Mouse (Mus musculus): Measurements from ENCODE around the gene Hoxa10. TPM values are rescaled to one million over a fixed set of nuclear protein-coding genes. Genes with fewer than 3 reads are reported as not detected.

Hoxa10 gene
- total RNA-seq, 2 experiments from 2014 or later, result 31.5 to 32.3 TPM

DNA sequence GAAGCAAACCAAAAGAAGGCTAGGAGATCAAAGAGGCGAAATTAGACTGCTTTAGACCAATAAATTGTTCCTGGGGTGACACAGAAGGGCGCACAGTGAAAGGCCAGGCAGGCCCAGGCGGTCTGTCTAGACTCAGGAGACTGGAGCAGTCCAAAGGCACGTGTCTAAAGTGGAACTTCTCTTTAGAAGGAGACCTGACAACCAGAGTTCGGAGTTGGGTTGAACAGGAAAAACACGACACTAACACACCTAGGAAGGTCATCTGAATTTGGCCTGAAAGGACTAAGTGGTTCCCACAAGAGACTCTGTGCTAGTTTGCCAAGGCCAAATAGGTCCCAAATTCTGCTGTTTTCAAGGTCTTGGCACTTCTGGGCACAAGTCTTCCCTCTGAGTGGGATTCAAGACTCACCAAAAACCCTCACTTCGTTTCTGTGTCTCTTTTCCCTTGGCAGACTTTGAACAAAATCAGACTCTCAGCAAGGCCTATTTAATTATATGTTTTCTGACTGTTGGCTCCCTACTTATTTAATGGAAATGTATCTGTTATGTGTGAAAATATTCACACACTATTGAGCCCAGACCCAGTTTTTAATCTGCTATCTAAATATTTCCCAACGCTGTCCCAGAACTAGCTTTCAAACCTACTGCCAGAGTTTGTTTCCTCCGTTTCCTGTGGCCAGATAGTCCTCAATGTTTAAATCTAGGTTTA is 21.3 kb downstream of the Hoxa10 start:
- no peak for DNase-seq (ENCODE audit: low spot score in 2 of 2)

DNA sequence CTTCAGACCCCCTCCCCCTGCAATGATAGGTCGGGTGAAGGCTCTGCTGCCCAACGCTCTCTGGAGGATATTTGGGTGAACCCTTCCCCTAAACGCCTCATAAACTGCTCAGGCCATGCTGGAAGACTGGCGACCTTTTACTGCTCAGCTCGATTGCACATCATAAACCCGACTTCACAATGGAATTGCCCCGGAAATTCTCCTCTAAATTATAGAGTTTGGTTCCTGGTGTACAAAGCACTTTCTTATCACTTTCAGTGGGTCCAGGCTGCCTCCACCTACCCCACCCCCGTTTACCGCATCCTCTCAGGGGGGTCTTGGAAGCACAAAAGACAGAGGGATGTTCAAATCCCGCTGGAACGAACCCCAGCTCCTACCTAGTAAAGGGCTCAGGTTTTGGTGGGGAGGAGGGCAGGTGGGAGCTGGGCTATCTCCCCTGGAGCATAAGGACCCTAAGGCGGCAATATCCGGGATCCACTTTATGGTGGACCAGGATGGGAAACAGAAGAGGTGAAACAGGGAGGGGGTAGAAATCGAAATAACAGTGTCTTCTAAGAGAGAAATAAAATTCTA is 21.9 kb downstream of the Hoxa10 start:
- DNase-seq (ENCODE audit: low spot score in 2 of 2), result no peak

DNA sequence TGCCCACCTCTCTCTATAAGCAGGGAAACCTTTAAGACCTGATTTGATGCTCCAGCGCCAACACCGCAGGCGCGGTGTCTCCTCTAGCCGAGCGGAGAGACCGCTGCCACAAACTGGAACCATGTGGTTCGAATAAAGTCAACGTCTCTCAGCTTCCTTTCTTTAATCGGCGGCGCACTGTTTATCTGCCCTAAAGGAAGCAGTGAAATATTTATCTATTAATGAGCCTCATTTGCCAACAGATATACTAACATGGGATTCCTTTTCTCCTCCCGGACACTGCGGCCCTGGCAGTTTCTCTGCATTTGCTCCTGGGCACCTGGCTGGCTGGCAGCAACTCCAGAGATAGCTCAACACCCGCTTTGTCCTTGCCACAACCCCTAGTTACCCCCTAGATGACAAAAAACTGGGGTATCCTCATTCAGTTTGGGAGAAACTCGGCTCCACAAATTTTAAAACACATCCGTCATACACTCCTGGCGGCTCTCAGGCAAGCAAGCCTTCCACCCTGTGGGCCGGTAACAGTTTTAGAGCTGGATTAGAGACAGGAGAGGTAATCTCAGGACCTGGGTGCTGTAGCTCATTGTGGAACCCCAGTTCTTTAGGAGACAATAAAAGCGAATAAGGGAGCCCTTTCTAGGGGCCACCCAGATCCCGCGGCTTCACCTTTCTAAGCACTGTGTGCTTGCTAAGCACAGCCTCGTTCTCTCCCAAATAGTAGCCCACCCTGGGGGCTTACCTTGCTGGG is 22.6 kb downstream of the Hoxa10 start:
- DNase-seq (ENCODE audit: low spot score in 2 of 2), result no peak

DNA sequence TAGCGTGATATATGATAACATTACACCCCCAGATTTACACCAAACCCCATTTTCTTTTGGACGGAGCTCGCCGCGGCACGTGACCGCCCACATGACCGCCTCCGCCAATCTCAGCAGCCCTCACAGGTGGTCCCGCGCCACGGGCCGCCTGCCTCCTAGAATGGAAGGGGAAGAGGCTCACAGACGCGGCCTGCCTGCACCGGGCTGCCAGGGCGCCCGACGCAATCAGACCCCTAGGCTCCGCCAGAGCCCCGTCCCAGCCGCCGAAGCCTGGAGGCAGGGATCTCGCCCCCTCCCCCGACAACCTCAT is 23.2 kb downstream of the Hoxa10 start:
- peak; percentile 55 to 79 for DNase-seq (ENCODE audit: low spot score in 2 of 2)

DNA sequence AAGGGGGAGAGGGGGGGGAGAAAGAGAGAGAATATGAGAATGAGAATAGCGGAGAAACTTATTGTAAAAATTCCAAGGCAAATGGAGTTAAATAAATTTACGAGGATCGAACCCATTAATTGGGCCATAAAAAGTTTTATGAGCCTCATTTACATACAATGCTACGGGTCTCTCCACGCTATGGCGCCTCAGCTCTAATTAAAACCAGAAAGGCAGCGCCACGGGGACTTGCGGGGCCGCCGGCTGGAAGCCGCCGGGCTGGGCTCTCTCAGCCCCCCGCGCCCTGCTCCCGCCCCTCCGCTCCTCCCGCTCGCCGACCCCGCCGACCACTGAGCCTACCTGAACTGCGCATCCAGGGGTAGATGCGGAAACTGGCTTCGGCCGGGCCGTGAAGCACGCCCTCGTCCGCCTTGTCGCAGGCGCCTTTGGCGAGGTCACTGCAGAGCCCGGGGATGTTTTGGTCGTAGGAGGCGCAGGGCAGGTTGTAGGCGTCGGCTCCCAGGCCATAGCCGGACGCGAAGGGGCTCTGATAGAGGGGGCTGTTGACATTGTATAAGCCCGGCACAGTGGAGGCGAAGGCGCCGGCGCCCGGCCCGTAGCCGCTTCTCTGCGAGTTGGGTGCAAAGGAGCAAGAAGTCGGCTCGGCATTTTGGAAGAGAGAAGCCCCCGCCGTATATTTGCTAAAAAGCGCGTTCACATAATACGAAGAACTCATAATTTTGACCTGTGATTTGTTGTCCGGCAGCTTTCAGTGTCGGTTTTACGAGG is 23.8 kb downstream of the Hoxa10 start:
- DNase-seq (ENCODE audit: low spot score in 2 of 2), result peak; percentile 27 to 50

DNA sequence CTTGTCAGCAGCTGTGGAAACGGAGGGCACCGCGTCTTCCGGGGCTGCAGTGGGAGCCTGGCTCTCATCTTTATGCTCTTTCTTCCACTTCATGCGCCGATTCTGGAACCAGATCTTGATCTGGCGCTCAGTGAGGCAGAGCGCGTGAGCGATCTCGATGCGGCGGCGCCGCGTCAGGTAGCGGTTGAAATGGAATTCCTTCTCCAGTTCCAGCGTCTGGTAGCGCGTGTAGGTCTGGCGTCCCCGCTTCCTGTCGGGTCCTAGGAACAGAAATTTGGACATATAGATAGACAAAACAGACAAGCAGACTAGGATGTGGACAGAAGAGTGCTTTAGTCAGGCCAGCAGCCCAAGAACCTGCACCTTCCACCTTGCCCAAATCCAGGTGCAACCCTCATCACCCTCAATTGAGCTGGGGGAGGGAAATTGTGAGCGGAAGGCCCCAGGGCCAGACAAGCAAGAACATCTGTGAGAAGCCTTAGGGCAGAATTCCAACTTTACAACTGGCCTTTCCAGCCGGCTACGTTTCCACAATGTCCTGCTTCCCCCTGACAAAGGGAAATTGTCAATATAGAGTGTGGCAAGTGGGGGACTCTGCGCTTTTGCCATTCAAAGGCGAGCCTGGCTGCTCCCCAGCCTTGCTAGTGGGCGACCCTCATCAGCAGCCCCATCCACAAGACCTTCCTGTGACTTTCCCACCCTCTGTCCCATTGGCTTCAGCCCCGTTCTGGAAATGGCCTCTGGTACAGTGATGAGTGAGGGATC is 24.7 kb downstream of the Hoxa10 start:
- peak in 1 of 2 experiments; percentile 24 for DNase-seq (ENCODE audit: low spot score in 2 of 2)

DNA sequence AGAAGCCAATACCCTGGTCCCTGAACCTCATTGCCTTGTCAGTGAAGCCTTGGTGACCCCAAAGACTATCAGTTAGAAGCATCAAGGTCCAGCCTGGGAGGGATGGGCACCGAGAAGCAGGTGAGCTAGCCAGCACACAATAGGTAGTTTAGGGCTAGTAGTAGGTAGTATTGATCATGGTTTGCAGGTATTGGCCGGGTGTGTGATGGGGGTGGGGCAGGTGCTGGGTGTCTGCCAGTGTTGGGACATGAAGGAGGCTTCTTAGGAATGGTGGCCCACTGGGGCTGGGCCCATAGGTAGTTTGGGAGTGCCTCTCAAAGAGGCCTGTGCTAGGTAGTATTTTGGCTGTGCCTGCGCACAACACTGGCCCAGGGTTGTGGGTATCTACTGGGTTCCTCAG is 25.6 kb downstream of the Hoxa10 start:
- peak in 1 of 2 experiments; percentile 9 for DNase-seq (ENCODE audit: low spot score in 2 of 2)

DNA sequence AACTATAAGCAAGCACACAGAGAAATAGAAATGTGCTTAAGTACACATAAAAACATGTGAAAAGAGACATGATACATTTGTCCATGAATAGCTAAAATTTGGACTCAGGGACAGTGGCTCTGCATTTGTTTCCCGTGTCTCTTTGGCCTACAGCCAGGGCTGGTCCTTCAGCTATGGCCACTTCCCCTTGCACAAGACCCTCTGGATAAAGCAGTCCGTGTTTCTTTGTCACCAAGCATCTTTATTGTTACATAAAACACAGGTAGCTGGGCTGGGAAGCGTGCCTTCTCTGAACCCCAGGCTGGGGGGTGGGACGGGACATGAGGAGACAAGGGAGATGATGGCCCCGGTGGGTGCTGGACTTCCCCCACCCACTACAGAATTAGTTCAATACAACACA is 26.4 kb downstream of the Hoxa10 start:
- DNase-seq (ENCODE audit: low spot score in 2 of 2), result peak in 1 of 2 experiments; percentile 7

DNA sequence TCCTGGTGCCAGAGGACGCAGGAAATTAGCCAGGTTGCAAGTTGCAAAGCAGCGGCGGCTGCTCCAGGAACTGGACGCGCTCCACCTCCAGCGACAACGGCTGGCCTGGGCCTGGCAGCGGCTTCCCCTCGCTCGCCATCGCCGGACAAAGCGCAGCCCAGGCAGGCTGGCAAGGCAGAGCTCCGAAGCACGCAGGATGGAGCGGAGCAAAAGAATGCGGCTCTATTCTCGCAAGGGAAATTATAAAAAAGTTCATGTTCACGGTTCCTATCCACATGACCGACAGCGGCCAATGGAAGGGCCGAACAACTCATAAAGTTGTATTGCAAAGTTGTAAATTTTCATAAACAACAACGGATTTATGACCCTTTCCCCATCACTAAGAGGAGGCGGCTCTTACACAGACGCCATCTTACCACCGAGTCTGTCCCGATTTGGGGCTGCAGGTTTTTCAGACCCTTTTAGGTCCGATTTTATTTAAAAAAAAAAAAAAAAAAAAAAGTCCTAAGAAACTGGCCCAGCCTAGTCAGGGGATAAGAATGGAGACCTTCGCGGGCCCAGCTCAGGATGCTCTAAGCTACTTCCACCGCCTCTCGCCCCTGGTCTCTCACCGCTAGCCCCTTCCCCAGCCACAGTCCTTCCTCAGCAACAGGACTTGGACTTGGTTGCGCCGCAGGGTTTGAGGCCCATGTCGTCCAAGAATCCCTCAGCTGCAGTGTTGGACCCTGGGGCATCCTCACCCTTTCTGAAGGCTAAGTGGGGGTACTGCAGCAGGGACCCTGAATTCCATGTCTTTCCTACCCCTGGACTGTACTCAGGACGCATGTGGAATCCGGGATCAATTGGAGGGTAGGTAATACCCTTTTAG is 27.3 kb downstream of the Hoxa10 start, which contains the start of the genes Hoxa3 and Gm28308:
Gene Hoxa3 (minus strand): TSS at position 218 of the 868 bp plus-strand sequence.
Gene Gm28308 (minus strand): TSS at position 221 of the 868 bp plus-strand sequence.
- peak; percentile 40 to 68 for DNase-seq (ENCODE audit: low spot score in 2 of 2)

DNA sequence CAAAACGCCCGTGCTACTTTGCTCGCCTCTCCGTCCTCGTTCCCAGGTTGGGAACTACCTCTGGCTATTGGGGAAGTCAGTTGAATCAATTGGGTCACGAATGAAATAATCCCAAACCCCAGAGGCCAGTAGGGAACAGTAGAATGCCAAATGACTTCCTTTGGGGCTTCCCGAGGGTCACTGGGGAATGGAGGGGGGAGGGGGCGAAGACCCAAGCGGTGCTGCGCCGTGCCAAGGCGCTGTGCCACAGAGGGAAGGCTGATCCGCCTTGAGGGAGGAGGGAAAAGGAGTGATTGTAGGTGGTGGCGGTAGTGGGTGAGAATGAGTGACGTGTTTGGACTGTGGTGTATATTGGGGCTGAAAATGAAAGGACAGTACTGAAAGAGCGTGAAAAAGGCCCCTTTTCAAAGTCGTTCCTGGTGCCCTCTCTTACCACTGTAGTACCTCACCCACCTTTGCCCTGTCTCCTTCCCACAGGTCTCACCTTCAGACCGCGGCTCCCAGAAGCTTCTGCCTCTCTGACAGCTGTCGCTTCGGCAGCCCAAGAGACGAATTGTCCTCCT is 28.0 kb downstream of the Hoxa10 start:
- DNase-seq (ENCODE audit: low spot score in 2 of 2), result peak; percentile 13 to 16

DNA sequence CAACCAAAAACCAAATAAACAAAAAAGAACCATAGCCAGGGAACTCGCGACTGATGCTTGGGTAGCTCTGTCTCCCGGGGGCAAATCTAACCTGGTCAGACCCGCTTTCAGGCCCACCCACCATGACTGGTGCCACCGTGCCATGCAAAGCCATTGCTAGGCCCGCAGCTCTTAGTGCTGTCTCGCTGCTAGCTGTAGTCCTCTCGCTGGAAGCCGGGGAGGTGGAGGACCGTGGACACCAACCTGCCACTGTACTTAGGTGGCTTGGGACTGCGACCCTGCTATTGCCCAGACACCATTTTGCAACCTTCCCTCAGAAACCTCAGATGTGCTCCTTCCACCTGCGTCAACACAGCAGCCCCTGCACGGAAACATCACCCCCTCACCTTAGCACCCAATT is 28.7 kb downstream of the Hoxa10 start:
- DNase-seq (ENCODE audit: low spot score in 2 of 2), result peak in 1 of 2 experiments; percentile 16

DNA sequence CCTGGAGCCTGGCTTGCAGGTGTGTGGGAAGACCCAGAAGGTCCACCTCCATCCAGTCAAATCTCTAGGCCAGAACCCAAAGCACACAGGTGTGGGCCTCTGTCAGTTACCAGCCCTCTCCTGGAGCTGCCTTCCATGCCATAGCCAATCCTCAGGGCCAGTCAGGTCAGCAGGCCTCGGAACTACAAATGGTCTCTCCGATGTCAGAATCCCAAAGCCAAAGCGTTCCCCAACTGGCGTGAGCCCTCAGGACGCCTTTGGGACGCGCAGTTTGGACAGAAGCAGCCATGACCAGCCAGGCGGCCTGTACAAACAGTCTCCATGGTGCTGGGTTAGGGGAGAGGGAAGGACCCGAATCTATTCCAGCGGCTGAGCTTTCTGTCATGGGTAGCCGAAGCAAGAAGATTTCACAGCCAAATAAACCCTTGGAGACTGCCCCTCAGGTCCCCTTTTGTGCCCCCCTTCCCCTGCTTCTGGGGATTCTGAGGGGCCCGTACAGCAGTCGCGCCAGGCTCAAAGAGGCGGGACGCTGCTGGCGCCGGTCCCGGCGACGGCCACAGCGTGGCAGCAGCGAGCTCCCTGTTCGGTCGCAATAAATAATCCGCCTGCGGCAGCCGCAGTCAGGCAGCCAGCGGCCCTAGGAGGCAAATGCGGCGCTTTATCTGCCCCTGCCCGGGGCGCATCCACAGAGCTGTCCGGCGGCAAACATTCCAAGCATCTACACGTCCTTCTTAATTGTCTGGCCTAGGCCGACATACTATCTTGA is 29.3 kb downstream of the Hoxa10 start:
- DNase-seq (ENCODE audit: low spot score in 2 of 2), result peak; percentile 68 to 83

DNA sequence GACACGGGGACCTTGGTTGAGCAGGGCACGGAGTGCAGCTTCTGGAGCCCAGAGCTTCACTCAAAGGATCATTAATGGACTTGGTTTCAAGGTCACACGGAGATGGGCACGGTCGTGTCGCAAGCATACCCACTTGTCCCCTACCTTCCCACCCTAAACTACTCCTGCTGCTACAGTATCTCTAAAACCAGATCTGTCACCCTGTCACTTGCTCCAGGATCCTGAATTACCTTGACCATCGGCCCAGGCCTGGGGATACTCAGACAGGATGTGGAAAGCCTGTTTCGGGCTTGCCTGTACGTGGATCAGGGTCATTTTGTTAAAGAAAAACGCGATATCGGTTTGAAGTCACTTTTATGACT is 31.0 kb downstream of the Hoxa10 start:
- no peak for DNase-seq (ENCODE audit: low spot score in 2 of 2)

DNA sequence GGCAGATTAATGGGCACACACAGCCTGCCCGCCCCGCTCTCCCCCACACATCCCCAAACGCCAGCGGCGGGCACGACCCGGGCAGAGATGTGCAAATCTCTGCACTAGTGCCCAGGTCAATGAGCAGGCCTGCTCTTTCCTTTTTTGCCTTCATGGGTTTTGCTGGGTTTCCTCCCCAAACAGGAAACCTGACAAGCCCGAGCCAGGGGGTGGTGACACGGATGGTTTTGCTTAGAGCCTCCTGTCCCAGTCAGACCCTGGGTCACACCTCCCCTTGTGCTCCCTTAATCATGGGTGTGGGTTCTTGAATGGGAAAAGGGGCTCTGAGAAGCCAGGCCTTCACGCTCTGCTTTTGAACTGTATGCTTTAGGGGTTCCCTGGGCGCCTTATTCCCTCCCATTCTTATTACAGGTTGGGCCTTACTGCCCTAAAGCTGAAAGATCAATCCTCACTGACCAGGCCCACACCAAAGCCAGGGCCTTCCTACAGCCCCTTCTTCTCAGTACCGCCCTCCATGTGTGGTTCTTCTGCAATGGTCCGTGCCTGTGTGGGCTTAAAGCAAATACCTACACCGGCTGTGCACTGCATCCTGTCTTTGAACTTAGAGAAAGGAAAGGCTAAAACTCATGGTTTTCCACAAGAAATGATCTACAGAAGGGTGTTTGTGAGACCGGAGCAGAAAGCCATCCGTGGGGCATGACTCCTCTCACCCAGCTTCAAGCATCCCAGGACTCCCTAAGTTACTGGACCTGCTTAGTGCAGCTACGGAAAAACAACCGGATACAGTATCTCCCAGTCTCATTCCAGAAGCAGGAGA is 31.6 kb downstream of the Hoxa10 start:
- DNase-seq (ENCODE audit: low spot score in 2 of 2), result no peak

DNA sequence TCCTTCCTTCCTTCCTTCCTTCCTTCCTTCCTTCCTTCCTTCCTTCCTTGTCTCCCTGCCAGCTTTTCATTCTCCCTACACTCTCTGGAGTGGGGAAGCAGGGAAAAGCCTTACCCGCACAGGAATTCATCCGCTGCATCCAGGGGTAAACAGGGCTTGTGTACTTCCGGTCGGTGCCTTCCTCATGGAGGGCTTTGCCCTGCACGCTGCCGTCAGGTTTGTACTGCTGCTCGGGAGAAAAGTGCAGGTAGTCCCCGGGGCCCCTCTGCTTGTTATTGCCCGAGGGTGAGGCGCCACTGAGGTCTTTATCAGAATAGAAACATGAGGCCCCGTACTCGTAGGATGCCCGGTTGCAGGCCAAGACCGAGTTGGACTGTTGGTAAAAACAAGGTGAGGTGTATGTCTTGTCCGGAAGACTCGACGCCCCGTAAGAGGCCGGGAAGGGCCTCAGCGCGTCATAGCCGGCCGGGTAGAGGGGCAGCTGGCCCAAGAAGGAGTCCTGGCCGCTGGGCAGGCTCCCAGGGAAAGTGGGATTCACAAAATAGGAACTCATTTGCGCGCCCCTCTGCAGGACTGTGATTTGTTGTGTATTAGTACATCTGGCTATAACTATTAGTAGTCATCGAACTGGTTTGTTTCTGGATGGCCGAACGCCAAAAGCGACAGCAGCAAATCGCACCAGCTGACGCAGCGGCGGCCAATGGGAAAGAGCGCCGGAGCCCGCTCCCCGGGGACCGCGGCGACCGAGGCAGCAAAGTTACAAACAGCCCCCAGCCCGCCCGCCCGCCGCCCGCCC is 32.4 kb downstream of the Hoxa10 start, which contains the start of gene Hoxa6:
Gene Hoxa6 (minus strand): TSS at position 651 of the 796 bp plus-strand sequence.
- peak in 1 of 2 experiments; percentile 50 for DNase-seq (ENCODE audit: low spot score in 2 of 2)

DNA sequence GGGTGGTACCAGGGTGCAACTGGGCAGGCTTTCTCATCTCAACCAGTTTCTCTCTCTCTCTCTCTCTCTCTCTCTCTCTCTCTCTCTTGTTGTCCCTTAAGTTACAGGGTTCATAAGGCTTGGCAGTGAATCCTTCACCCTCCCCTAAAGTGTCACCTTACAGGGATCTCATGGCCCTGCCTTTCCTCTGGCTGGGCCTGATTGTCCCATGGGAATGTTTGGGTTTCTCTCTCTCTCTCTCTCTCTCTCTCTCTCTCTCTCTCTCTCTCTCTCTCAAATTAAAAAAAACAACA is 33.0 kb downstream of the Hoxa10 start:
- DNase-seq (ENCODE audit: low spot score in 2 of 2), result no peak

Measured in gastrocnemius, postnatal 4 days (tissue).